Mouse (Mus musculus): ENCODE results near the gene Cdkn2aipnl.

Gene Cdkn2aipnl

DNA sequence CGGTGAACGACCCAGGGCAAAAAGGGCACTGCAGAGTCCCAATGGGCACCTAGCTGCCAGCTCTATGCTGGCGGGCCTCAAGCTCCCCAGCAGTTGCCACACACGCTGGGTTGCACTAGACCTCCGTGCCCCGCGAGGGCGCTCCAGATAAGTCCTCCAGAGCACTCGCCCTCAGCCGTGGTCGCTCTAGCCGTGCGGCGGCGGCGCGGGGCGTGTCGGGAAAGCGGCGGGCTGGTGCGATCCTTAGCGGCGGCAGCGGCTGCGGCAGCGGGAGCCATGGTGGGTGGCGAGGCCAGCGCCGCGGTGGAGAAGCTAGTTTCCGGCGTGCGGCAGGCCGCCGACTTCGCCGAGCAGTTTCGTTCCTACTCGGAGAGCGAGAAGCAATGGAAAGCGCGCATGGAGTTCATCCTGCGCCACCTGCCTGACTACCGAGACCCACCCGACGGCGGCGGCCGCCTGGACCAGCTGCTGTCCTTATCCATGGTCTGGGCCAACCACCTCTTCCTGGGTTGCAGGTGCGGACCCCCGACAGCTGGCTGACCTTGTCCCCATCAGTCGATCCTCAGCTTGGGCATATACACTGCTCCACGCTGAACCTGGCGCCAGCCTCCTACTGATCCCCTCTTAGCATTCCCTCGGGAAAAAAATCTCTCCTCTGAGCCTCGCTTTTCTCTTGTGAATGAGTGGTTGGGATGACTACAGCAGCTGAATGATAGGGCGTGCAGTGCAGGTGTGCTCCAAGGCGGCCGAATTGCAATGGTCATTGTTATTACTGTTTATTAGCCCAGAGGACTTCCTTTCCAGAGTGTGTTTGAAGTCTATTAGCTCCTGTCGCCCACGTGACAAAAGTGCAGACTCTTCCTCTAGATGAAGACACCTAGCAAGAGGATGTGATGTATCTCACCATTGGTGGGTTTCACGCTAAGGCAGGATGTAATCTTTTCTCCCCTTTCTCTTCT is at the start of gene Cdkn2aipnl:
Gene Cdkn2aipnl, plus strand, starts transcription at position 219 of the 959 bp plus-strand sequence.
- DNase-seq (ENCODE audit: low spot score in 2 of 2): peak; percentile 95 to 96

GRCm38 (mm10) chr11:51917951-51918350 is 49.5 kb upstream of the Cdkn2aipnl start:
- DNase-seq (ENCODE audit: low spot score in 2 of 2): no peak

GRCm38 (mm10) chr11:51918576-51918975 is 48.9 kb upstream of the Cdkn2aipnl start:
- no peak for DNase-seq (ENCODE audit: low spot score in 2 of 2)

DNA sequence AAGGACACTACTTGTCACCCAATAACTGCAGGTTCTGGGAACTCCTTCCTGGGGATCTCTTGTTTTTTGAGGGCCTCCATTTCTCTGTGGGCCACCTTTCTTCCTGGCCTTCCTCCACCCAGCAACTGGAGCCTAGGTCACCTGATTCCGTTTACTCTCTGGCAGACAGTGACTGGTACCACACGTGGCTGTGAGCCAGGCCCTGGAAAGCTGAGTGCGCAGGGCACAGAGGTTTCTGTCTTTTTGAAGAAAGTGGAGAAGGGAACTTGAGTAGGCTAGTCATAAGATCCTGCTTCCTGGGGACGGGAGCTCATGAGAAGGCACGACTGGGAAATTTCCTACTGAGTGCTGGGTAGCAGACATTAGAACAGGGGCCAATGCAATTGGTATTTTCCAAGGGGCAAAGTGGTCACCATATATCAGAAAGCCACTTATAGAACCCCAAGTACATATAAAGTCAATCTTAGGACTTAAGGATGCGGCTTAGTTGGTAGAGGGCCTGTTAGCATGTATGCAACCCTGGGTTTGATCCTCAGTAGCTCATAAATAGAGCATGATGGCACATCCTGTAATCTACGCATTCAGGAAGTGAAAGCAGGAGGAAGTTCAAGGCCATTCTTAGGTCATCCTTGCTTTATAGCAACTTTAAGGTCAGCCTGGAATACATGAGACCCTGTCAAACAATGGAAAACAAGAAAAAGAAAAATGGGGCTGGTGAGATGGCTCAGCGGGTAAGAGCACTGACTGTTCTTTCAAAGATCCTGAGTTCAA is 45.9 kb upstream of the Cdkn2aipnl start:
- no peak for DNase-seq (ENCODE audit: low spot score in 2 of 2)

- DNase-seq (ENCODE audit: low spot score in 2 of 2): no peak
Measured at GRCm38 (mm10) chr11:51922421-51922841, 45.0 kb upstream of the Cdkn2aipnl start.

GRCm38 (mm10) chr11:51925595-51925994 is 41.9 kb upstream of the Cdkn2aipnl start:
- DNase-seq (ENCODE audit: low spot score in 2 of 2): peak; percentile 33 to 49

DNA sequence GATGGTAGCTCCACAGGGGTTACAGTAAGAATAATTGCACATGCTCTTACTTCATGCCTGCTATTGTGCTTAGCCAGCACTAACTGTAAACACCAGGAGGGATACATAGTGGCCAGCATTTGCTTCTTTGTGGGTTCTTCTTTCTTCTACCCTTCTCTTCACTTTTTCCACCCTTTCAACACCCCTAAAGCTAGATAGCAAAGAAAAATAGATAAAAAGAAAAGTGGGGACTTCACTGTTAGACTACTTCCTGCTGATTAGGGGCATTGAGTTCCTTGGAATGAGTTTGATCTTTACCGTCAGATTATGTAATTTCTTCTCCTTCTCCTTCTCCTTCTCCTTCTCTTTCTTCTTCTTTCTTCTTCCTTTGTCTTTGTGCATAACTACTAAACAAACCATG is 41.1 kb upstream of the Cdkn2aipnl start:
- DNase-seq (ENCODE audit: low spot score in 2 of 2): no peak

DNA sequence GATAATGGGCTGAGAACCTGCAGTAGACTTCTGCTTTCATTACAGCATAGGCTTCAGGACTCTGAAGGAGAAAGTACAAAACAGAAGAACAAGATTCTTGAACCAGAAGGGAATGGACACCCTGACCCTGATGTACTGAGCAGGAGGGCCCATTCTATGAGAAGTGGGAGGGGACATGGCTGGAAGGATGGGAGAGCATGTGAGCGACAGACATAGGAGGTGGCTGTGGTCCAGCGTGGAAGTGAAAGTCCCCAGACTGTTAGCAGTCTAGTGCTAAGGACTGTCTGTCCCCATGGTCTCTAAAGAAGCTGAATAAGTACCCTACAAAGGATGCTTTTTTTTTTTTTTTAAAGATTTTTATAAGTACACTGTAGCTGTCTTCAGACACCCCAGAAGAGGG is 40.4 kb upstream of the Cdkn2aipnl start:
- peak in 1 of 2 experiments; percentile 30 for DNase-seq (ENCODE audit: low spot score in 2 of 2)

DNA sequence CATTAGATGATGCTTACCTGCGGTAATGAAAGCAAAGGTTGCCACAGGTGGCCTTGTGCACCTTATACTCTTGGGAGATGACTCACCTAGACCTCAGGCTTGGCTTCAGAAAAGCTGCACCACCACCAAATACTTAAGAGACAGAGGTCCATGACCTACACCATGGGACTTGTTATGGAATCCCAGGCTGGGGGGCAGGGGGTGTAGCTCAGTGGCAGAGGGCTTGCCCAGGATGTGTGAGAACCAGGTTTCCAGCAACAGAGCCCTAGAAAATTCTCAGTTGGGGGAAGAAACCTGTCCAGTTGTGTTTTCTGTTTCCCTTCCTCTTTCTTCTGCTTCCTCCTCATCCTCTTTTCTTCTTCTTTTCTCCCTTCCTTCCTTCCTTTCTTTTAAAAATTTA is 36.3 kb upstream of the Cdkn2aipnl start:
- DNase-seq (ENCODE audit: low spot score in 2 of 2): peak in 1 of 2 experiments; percentile 42

DNA sequence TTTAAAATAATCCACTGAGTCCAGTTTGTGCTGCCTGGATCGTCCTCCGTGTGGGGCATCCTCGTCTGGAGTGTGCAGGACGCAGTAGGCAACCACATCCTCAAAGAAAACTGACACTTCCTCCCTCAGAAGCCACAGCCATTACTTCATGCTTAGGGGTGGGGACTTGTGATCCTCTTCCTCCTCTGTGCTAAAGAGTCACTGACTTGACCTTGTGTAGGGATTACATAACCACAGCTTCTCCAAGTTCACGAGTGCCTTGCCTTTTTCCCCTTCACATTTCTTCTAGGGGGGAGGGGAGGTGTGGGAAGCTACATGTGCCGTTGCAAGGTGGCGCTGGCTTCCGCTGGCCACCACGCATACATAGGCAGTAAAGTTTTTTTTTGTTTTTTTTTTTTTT is 35.7 kb upstream of the Cdkn2aipnl start:
- DNase-seq (ENCODE audit: low spot score in 2 of 2): peak; percentile 83 to 86

DNA sequence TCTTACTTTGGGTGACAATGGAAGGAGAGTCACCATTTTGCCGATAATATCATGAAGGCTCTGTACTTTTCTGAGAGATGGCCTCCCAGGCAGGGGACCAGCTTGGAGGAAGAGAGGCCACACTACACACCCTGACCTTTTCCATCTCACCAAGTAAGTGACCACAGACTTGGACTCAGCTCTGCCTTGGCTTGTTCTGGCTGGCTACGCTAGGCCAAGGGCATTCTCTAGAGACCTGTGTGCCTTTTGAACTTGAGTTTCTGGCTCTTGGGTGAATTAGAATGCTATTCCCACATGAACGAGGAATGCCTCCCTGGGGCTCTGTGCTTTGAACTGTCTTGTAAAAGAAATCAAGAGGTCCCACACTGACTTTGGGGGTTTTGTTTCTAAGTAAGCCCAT is 33.2 kb upstream of the Cdkn2aipnl start:
- DNase-seq (ENCODE audit: low spot score in 2 of 2): no peak

DNA sequence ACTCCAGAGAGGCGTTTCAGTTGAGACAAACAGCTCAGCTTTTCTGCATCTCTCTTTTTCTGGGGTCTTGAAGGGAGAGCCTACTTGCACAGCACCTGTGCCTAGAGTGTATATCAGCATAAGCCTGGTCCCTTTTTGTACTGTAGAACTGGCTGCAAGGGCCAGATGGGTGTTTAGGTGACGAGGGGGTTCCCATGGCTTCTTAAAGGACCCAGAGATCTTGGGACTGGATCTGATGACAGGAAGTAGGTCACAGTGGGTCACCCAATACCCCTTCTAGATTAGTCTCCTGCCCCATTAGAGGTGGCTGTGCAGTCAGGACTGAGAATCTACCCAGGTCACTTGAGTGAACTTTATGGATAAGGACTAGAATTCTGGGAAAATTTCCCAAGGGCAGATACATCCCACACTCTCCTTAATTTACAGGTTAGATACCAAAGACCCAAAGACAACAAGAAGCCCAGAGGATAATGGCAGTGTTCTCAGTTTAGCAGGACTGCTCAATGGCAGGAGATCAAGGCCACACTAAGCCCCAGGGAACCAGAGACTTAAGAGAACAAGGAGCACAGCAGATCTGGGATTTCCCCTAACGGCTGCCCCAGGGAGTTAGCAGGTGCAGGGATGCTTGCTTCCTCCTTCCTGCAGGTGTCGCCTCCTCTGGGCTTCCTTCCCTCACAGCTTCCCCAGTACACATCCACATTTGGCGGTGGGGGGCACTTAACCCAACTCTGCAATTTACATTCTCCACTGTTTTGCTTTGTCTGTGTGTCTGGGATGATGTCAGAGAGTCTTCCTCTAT is 31.6 kb upstream of the Cdkn2aipnl start:
- peak; percentile 87 to 88 for DNase-seq (ENCODE audit: low spot score in 2 of 2)

DNA sequence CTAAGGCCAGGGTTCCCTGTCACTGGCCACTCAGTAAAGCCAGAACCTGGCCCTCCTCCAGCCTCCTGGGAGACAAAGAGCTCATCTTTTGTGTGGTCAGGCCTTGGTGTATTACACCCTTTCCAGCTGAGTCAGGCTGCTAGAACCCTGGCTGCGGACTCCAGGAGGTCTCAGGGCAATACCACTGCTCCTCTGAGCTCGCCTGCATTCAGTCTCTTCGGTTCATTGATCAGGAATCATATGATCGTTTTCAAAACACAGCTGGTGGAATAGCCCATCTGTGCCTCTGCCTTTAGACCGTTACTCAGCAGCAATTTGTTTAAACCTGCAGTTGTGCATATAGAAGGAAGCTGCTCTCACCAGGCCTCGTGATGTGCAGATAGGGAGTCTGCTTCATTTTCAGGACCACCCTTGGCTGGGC is 30.1 kb upstream of the Cdkn2aipnl start:
- DNase-seq (ENCODE audit: low spot score in 2 of 2): peak; percentile 58 to 60

DNA sequence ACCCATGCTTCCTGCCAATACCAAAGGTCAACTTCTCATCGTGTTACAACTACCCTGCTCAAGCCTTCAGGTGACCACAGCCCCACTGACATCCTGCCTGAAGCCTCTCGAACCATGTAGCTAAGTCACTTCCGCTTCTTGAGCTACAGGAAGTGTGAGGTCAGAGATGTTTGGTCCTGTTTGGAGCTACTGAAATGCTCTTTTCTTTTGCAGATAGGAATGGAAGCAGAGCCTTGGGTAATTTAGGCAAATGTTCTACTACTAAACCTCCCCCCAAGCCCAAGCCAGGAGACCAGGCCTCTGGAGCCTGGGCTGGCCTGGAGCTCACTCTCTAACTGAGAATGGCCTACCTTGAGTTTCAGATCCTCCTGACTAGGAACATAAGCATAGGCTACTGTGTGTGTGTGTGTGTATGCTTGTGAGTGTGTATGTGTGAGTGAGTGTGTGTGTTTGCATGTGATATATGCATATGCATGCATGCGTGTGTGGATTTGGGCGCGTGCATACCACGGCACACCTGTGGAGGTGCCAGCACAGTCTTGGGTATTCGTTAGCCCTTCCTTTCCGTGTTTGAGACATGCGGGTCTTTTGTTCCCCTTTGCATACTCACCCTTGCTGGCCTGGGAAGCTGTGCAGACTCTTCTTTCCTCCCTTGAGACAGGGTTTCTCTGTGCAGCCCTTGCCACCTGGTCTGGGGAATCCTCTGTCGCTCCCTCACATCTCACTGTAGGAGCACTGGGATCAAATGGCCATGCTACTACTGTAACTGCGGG is 28.5 kb upstream of the Cdkn2aipnl start:
- DNase-seq (ENCODE audit: low spot score in 2 of 2): peak; percentile 77 to 80

- DNase-seq (ENCODE audit: low spot score in 2 of 2): peak in 1 of 2 experiments; percentile 46
Measured at GRCm38 (mm10) chr11:51939590-51939955, 27.9 kb upstream of the Cdkn2aipnl start.

GRCm38 (mm10) chr11:51940511-51940955 is 26.9 kb upstream of the Cdkn2aipnl start:
- DNase-seq (ENCODE audit: low spot score in 2 of 2): no peak

DNA sequence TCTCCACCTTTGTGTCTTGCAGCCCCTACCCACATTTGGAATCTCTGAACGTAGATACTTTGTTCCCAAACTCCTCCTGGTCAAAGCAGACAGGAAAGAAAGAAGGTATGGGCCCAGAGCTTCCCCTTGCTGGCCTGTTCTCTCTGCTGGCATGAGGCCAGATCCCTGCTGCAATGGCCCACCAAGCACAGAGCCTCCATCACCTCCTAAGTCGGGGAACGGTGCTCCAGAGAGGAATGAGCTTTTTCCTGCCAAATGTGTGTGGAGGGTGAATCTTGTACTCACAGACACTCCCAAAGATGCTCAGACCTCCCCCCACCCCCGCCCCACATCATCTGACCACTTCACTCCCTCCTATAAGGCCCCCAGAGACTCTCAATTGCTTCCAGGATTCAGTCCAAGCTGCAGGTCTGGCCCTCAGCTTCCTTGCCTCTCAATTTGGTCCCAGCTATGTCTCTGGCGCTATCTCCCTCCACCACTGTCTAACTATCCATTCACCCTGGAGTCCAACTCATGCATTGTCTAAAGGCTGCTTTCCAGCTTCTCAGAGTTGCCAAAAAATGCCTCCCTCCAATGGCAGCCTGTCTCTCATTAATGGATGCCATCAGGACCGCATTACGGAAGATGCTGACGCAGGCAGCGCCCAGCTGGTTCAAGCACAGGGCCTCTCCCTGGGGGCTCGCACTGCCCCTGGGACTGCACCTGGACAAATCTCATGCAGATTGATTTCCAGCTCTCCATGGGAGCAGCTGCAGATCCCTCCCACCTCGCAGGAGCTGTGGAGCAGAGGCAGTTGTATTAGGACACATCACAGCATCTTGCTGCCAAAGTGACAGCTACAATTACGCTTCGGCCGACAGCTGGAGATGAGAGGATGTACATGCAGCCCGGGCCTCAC is 24.6 kb upstream of the Cdkn2aipnl start:
- DNase-seq (ENCODE audit: low spot score in 2 of 2): peak; percentile 27 to 35

- DNase-seq (ENCODE audit: low spot score in 2 of 2): peak in 1 of 2 experiments; percentile 18
Measured at GRCm38 (mm10) chr11:51943500-51943841, 24.0 kb upstream of the Cdkn2aipnl start.

DNA sequence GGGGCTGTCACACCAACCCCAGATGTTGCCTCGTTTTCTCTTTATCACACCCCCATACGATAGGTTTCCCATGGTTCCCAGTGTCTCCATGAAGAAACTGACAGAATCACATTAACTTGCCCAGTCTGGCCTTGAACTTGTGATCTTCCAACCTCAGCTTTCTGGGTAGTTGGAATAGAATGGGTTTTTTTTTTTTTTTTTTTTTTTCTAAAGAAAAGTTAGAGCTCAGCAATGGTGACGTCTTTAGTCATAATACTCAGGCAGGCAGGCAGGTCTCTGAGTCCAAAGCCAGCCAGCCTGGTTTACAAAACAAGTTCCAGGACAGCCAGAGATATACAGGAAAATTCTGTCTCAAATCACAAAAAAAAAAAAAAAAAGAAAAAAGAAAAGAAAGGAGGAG is 23.2 kb upstream of the Cdkn2aipnl start:
- DNase-seq (ENCODE audit: low spot score in 2 of 2): no peak

DNA sequence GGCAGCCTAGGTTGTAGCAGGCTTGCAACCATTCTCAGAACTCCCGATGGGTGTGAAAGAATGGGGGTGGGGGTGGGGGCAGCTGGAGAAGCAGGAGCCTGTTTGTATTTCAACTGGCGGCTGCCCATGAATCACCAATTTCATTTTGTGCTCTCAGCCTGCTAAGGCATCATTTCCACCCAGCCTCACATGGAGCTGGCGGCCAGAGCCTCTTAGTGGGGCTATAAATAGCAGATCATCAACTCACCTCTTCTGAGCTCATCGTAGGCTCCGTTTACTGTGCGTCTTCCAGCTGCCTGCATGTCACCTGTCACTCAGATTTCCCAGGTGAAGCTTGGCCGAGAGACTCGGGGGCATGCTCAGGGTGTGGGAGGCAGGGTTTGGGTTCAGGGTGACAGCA is 21.9 kb upstream of the Cdkn2aipnl start:
- no peak for DNase-seq (ENCODE audit: low spot score in 2 of 2)

Data from spleen, postnatal 36 days (tissue).